Mouse (Mus musculus) left cerebral cortex, adult 8-10 months (tissue): ENCODE results near the gene Prc1. TPM values are rescaled to one million over a fixed set of nuclear protein-coding genes. Genes with fewer than 3 reads are reported as not detected.

Source experiments
- DNase-seq, 2 experiments: peaks; one replicate each; pipeline ENCODE4 v3.0.0; 2022; ENCODE audit warnings: low spot score in 2 of 2
- total RNA-seq, 4 experiments: library from RNA; stranded (reverse); gene quantifications; 2 replicates each; pipeline ENCODE4 v1.2.4; 2022

The Prc1 gene
- 1 to 10 TPM in 3 of 4 experiments, under 1 TPM in 1; 0.51 to 1.8 (median 1.7) TPM for total RNA-seq

DNA sequence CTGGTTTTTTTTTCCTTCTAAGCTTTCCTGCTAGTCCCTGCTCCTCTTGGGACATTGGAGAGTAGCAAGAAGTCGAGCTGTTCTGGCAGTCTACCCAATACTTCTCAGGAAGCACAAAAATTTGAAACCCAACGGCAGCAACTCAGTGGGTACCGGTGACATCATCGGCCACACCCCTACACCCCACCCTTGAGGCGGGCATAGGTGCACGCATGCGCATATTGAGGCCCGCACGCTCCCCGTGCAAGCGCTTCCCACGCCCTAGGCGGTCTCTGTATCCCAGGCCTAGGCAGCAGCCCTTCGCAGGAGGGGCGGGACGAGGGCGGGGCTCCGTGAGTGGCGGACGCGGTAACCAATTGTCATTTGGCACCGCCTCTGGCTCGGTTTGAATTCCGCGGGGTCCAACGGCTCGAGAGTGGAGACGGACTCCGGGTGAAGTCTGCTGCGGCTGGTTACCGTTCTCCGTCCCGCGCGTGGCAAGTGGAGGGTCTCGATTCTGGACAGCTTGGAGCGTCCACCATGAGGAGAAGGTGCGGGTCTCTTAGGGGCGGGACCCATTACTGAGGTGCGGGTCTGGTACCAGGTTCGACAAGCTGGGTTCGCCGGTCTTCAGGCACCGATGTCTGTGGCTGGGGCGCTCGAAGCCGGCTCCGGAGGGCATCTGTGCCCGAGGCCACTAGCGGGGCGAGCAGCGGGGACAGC is at the start of gene Prc1:
TSS of gene Prc1 (plus strand) at position 389 of the 702 bp plus-strand sequence.
- DNase-seq = peak; percentile 98

DNA sequence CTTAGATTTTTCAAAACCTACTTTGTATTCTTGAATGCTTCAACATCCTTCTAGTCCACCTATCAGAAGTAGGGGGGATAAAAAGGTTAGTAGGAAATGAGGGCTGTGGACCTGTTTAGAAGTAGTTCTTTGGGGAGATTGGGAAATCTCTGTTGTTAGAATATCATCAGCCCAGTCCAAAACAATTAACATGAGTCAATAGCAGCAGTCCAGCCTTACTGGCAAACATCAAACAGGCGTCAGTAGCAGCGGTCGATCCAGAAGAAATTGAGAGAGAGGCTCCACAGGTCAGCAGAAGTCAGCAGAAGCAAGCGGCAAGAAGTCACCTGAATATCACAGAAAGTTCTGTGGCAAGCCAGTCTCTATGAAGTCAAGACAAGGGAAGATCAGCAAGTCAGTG is 49.4 kb upstream of the Prc1 start:
- no peak for DNase-seq

DNA sequence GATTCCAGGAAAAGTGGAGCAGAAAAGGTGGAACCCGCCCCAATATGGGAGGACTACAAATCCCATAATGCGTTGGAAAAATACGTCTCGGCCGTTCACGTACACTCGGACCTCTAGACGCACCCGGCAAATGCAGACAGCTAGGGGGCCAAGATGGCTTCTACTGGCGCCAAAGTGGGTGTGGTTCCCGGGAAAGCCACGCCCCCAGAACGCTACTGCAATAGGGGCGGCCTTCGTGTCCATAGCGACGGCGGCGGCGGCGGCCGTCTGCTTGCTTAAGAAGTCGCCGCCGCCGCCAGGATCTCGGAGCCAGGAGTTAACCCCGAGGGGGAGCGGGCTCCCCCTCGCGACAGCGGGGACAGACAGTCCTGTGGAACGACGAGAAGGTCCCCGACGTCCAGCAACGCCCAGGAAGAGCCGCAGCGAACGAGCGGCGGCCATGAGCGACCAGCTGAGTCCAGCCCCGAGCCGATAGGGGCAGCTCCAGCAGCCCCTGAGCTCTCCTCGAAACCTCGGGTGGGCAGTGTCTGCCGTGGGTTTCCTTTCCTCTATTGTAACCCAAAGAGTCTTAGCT is 48.0 kb upstream of the Prc1 start, which contains the start of gene Ttll13:
TSS of gene Ttll13 (plus strand) at position 229 of the 574 bp plus-strand sequence.
- DNase-seq = peak; percentile 75 to 97

DNA sequence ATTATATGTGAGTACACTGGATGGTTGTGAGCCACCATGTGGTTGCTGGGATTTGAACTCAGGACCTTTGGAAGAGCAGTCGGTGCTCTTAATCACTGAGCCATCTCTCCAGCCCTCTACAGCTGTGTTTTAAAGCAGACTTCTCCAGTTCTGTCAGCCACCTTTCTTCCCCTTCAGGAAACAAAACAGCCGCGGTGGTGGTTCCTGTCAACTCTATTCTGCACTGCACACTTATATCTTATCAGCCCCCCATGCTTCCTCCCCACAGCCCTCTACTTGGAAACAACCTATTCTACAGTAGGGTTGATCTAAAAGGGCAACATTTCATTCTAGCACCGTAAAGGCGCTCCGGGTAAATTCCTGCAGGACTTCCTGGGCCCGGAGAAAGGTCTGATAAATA is 47.4 kb upstream of the Prc1 start:
- DNase-seq = no peak

DNA sequence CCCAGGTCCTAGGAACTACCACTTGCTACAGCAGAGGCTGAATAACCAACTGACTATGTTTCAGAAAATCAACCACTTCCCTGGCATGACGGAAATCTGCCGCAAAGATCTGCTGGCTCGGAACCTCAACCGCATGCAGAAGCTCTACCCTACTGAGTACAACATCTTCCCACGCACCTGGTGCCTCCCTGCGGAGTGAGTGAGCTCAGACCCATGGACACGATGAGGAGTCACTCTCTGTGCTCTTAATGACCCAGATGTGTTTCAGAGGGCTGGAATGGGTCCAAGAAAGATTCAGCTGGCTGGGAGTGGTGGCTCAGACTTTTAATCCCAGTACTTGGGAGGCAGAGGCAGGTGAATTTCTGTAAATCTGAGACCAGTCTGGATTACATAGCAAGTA is 41.8 kb upstream of the Prc1 start:
- DNase-seq = no peak

DNA sequence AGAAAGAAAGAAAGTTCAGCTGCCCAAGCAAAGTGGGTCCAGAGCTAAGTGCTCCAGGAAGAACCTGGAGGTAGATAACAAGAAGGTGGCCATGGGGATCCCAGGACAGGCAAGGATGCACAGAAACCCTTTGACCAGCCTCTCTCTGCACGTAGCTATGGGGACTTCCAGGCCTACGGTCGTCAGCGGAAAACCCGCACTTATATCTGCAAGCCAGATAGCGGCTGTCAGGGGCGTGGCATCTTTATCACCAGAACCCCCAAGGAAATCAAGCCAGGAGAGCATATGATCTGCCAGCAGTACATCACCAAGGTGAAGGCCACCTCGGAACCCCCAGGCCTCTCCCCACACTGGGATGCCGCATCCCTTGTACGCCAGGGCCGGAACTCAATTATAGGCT is 41.4 kb upstream of the Prc1 start:
- DNase-seq = no peak

DNA sequence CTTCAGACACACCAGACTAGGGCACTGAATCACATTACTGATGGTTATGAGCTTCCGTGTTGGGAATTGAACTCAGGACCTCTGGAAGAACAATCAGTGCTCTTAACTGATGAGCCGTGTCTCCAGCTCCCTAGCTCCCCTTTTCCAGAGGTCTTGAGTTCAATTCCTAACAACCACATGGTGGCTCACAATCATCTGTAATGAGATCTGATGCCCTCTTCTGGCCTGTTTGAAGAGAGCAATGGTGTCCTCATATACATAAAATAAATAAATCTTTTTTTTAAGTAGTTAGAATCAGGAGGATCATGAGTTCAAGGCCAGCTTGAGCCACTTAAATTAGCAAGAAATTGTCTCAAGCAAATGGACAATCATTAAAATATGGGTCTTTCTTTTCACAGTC is 38.3 kb upstream of the Prc1 start:
- no peak for DNase-seq

DNA sequence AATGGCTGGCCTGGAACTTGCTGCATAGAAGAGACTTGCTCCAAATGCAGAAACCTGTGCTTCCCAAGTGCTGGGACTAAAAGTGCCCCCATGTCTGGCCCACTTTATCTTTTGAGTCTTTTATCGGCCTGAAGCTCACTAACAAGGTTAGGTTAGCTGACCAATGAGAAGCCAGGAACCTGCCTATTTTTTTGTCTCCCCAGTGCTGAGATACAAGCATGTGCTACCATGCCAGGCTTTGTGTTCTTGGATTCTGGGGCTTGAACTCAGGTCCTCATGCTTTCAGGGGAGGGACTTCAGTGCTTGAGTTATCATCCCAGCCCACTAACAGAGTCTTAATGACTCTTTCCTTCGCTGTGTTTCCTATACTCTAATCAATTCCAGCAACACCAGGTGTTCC is 36.5 kb upstream of the Prc1 start:
- no peak for DNase-seq

DNA sequence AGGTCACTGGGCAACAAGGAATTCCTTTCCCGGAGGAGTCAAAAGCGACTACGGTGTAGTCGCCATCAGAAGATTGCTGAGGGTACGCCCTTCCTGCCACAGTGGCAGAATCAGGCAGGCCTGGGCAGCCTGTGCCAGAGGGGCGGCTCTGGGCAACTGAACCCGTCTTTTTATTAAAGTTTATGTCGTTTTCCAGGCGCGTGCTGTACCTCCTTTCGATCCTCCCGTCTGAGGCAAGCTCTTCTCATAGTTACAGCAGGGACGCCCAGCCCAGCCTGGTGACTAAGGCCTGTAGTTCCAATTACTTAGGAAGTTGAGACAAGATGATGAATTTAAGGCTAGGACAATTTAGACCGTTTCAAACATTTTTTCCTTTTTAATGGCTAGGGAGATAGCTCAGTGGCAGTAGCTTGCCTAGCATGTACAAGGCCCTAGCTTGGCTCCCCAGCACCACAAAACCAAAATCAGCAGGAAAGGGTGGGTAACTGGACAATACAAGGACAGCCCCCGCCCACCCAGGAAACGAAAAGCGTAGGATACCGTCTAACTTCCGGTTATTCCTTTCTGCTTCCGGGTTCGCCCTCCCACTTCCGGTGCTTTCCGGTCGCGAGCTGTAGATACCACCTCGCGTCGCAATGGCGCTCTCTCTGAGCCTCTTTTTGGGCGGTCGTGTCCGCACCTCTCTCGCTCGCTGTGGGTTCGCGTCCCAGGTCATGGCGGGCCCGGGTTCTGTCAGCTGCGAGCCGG is 33.5 kb upstream of the Prc1 start, which contains the start of gene Ngrn:
TSS of gene Ngrn (plus strand) at position 591 of the 747 bp plus-strand sequence.
- peak; percentile 64 to 84 for DNase-seq

DNA sequence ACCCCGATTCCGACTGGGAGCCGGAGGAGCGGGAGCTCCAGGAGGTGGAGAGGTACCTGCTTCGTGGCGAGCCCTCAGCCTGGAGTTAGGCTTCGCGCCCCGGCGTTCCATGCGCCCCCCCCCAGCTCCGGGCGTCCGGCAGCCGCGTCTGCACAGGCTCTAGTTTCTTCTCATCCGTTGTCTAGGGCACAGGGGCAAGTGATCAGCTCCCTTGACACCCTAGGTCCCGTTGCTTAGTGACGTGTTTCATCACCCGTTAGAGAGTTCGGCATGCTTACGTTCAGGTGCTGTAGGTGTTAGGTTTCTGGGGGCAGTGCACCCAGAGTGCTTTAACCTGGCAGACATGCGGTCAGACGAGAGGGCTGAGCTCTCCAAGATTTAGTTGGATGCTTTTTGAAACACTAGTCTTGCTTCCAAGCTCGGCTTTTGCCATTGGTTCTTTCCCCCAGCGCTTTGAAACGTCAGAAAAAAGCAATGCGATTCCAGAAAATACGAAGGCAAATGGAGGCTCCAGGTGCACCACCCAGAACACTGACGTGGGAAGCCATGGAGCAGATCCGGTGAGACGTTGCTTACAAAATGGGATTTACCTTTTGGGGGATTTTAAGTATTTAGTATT is 32.8 kb upstream of the Prc1 start:
- peak in 1 of 2 experiments; percentile 14 for DNase-seq

DNA sequence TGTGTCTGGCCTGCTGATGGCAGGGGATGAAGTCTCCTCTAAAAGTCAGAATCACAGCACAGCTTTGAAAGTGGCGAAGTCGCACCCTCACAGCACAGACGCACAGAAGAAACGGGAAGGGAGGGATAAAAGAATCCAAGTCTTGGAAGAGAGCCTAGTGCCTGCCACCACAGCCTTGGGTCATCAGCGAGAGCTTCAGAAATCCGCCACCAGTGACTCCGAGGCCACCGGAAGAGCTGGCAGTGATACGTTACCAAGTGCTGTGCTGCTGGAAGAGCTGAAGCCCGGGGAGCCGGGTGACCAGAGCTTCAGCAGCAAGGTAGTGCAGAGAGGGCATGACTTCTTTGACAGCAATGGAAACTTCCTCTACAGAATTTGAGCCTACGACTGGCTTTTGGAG is 29.6 kb upstream of the Prc1 start:
- no peak for DNase-seq

DNA sequence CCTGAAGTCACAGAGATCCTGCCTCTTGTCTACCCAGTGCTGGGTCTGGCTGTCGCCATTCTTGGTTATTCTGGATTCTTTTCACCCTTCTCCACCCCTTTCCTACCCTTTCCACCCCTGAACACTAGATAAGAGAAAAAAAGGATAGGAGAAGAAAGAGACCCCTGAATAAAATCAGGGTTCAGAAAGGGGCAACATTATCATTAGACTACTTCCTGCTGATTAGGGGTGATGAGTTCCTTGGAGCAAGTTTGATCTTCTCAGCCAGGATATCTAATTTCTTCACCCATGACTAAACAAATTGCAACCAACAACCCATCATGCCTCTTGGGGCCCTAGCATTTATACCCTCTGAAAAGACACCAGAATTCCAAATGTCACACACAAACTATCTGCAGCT is 26.5 kb upstream of the Prc1 start:
- no peak for DNase-seq

DNA sequence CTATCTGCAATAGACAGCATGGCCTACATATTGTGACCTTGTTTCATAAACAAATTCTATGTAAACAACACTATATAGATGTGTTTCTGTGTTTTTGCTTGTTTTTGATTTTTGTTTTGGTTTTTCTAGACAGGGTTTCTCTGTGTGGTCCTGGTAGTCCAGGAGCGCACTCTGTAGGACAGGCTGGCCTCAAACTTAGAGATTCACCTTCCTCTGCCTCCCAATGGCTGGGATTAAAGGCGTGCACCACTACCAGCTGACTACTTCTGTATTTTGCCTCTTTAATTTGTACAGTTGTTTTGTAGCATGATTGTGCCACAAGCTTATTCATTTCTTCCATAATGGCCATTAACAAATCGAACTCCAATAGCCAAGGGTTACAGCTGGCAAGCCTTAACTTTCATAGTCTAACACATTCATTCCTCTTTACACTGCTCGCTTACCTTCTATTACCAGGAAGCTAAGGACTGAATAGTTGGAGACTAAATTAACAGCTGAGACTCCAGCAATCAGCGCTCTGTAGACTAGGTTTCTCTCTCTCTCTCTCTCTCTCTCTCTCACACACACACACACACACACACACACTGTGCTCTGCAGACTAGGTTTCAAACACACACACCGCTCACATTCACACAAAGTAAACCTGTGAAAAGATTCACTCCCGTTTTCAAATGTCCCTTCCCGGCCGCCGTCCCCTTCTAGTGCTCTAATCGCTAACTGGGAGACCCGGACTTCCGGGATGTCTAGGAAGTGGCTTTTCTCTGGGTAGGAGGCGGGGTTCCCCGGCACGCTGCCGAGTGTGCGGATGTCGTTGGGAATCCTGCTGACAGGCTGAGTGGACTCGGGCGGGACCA is 25.1 kb upstream of the Prc1 start, which contains the start of gene Vps33b:
TSS of gene Vps33b (plus strand) at position 753 of the 854 bp plus-strand sequence.
- peak; percentile 95 to 98 for DNase-seq

DNA sequence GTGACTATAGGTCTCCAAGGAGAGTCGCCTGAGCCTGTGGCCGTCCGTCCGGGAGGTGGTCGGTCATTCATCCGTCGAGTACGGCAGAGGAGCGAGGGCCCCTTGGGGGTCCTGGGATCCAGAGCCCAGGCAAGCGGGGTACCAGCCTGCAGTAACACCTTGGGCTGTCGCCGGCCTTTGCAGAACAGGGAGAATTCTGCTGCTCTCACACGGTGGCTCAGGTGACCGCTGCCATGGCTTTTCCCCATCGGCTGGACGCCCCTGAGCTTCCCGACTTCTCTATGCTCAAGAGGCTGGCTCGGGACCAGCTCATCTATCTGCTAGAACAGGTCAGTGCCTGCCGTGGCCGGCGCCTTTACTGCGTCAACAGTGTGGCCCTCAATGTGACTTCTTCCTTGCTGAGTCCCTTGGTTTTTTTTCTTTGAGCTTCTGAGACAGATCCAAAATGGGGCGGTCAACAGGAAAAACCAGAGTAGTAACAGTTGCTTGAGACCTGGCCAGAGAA is 24.4 kb upstream of the Prc1 start:
- no peak for DNase-seq

DNA sequence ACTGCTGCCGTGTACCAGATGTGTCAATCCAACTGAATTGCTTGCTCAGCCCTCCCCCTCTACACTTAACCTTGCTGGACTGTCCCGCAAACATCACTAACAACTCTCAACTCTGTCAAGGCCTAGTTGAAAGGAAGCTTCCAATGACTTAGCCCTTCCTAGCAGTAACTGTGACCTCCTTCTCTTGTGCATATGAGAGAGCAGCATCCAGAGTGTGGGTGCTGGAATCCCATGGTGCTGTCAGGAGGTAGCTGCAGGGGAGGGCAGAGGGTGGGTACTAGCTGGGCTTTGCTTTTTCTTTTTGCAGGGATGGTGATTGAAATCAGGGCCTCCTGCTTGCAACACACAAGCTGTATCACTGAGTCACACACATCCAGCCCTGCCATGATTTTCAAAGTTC is 20.8 kb upstream of the Prc1 start:
- DNase-seq = no peak

DNA sequence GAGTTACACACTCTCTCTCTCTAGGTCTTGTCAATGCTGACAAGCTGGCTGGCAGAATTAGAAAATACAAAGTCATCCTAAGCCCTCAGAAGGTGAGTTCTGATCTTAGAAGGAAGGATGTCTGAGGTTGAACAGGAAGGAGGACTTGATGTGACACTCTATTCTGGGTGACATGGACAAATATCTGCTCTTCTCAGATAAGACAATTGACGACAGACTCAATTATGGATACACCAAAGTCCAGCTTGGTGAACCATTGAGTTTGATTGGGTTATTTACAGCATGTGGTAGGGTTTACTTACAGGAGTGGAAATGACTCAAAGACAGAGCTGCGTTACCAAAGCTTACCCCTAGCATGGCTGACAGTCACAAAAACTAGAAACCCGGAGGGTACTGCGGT is 17.9 kb upstream of the Prc1 start:
- no peak for DNase-seq

DNA sequence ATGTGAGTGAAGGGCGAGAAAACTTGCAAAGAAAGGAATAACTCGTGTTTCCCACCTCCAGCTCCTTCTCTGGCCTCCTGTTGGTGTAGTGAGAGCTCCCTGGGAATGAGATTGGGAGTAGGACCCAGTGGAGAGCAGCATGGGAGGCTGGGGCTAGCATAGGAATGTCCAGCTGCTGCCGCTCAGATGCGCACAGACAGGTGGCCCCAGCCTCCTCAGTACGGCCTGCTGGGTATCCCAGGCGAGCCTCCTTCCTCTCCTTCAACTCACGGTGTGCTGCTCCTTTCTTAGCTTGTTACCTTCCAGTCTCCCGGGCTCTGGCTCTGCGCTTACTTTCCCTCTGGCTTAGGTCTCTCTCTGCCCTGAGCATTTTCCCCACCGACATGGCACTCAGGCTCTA is 14.2 kb upstream of the Prc1 start:
- DNase-seq = no peak

DNA sequence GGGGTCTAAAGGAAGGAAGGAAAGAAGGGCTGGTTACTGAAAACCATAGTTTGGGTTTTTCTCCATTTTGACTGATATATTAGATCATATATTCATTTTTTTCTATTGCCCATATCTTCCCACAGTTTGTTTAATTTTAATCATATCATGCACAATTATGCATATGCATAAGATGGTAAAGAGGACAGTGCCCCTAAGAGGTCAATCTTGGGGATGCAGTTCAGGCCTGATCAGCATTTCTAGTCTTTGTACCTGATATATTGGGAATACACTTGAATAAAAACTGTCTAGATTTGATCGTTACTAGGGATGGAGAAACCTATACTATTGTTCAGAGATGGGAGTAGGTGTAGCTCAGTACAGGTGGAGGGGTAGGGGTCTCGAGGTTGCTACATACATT is 13.3 kb upstream of the Prc1 start:
- DNase-seq = no peak

DNA sequence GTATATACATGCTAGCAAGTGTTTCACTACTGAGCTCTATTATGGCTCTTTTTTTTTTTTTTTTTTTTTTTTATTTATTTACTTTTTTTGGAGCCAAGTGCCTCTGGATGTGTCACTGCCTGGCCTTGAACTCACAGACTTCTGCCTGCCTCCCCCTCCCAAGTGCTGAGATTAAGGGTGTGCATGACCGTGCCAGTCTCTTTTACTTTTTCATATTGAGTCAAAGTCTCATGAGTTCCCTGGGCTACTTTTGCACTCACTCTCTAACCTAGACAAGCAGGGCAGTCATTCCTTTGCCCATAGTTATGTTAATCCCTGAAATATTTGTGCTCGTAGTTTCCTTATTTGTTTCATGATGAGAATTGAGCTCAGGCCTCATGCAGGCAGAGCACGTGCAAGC is 12.6 kb upstream of the Prc1 start:
- no peak for DNase-seq

DNA sequence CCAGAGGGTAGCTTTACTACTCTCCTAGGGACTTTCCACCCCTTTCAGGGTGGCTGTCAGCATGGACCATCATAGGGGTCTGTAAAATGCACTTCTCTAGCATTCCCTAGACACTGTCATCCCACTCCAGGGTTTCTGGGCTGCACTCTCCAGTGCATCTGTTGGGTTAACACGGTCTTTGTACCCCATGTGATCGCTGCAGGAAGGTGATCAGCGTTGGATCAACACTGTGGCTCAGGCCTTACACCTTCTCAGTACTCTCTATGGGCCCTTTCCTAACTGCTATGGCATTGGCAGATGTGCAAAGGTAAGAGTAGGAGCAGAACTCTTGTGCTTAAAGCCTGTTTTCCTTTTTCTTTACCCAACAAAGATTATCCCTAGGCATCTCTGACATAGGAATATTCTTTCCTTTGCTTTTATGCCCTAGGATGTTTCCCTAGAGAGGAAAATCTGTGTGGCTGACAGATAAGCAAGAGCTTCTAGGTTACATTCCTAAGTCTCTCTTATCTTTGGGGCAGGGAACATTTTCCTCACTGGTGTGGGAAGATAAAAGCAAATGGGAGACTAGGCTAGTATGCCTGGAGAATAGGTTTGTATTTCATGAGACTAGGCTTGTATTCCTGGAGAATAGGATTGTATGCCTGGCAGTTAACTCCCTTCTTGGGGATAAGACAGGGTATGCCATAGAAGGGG is 10.9 kb upstream of the Prc1 start:
- DNase-seq = no peak
